Mouse (Mus musculus): ENCODE data around the gene Gpd2.

- TF ChIP-seq TCF12 (IDR thresholded peaks at IDR 0.05; ENCODE audit: low read depth, low read length) (no peak), MAZ (IDR thresholded peaks at IDR 0.05; ENCODE audit: low read depth, low read length) (no peak), SIN3A (IDR thresholded peaks at IDR 0.05; ENCODE audit: low read length) (no peak), POLR2A (IDR thresholded peaks at IDR 0.05; ENCODE audit: low read depth, low read length) (no peak), CTCF (conservative IDR thresholded peaks at IDR 0.05 in 1 of 2, IDR thresholded peaks at IDR 0.05 in 1 of 2; ENCODE audit: low read depth in 2 of 2, low read length in 2 of 2) (no peak), USF1 (IDR thresholded peaks at IDR 0.05; ENCODE audit: low read depth, low read length) (no peak)
These were observed 42.8 kb downstream of the Gpd2 start for GRCm38 (mm10) chr2:57280190-57280723.
